Mouse (Mus musculus) liver, postnatal 0 days (tissue): ENCODE data around the gene Tmem207. TPM values are rescaled to one million over a fixed set of nuclear protein-coding genes. Genes with fewer than 3 reads are reported as not detected.

Experiments used
- ATAC-seq: fragments of 200-750 bp; cut with Nextera tagmentation; 2 replicates; pipeline ENCODE4 v1.8.0; 2017; ENCODE audit warnings: mild to moderate bottlenecking, moderate library complexity
- DNase-seq: peaks from one replicate; pipeline ENCODE4 v3.0.0-alpha.2; 2016
- H3K27ac ChIP-seq: fragments of 300-500 bp; sonication (generic); 2 replicates; pipeline ENCODE4 v1.5.1; 2014; ENCODE audit warnings: antibody characterized with exemption, moderate library complexity, mild to moderate bottlenecking, low read depth
- H3K27me3 ChIP-seq: fragments of 300-500 bp; sonication (generic); 2 replicates; pipeline ENCODE4 v1.6.1; 2014; ENCODE audit warnings: low read length, control low read depth, mixed read lengths; ENCODE audit not compliant: insufficient read depth
- H3K36me3 ChIP-seq: fragments of 300-500 bp; sonication (generic); replicated peaks from 2 replicates; pipeline ENCODE4 v1.6.1; 2014; ENCODE audit warnings: mild to moderate bottlenecking, control low read depth, low read length, moderate library complexity, mixed read lengths; ENCODE audit not compliant: insufficient read depth
- H3K4me1 ChIP-seq: fragments of 300-500 bp; sonication (generic); 2 replicates; pipeline ENCODE4 v1.6.1; 2014; ENCODE audit warnings: antibody characterized with exemption, mild to moderate bottlenecking, control low read depth; ENCODE audit not compliant: insufficient read depth
- H3K4me2 ChIP-seq: fragments of 300-500 bp; sonication (generic); 2 replicates; pipeline ENCODE4 v1.6.1; 2014; ENCODE audit warnings: low read depth, mild to moderate bottlenecking, low read length, moderate library complexity, mixed read lengths
- H3K4me3 ChIP-seq: fragments of 300-500 bp; sonication (generic); 2 replicates; pipeline ENCODE4 v1.5.1; 2014; ENCODE audit warnings: low read depth, low read length
- H3K9ac ChIP-seq: fragments of 300-500 bp; sonication (generic); replicated peaks from 2 replicates; pipeline ENCODE4 v1.6.1; 2014; ENCODE audit warnings: mild to moderate bottlenecking, moderate library complexity
- H3K9me3 ChIP-seq: fragments of 300-500 bp; sonication (generic); 2 replicates; pipeline ENCODE4 v1.6.1; 2016; ENCODE audit warnings: mild to moderate bottlenecking, control low read depth, low read length, mixed read lengths
- CTCF ChIP-seq: sonication (generic); IDR thresholded peaks from 2 replicates; pipeline ENCODE4 v1.5.1; 2016; ENCODE audit warnings: antibody characterized with exemption, low read depth
- EP300 ChIP-seq: IDR thresholded peaks from 2 replicates; pipeline ENCODE4 v1.6.1; 2016; ENCODE audit warnings: antibody characterized with exemption, low read depth, mild to moderate bottlenecking
- WGBS: fragments of 180-500 bp; shearing (Covaris S2); extraction: QIAGEN DNeasy Blood & Tissue Kit; methylation state at CpG from one replicate; pipeline ENCODE4 v1.1.7; 2014; ENCODE audit not compliant: insufficient replicate concordance; 5-methylcytosine and 5-hydroxymethylcytosine counted together
- polyA plus RNA-seq: library from polyadenylated mRNA; unstranded; fragments of >200 nt; fragmentation: Nextera tagmentation; extraction: Ambion mirVana; gene quantifications from 2 replicates; pipeline ENCODE4 v1.2.1, GENCODE M21; 2015

Gene Tmem207
- polyA plus RNA-seq = not detected in 2 replicates

GRCm38 (mm10) chr16:26526669-26527068 lies at the start of gene Tmem207:
Tmem207 (minus strand) TSS chr16:26526769.
- WGBS = 80% methylated on average over 4 of the region's 4 CpGs
- no peak within 1 kb of the TSS for H3K4me3 ChIP-seq
- H3K9ac ChIP-seq = no peak within 1 kb of the TSS
- no peaks in the 10 kb centered on the region for H3K27me3 ChIP-seq
- H3K27ac ChIP-seq = no peak within 1 kb of the TSS
- no peaks in the 10 kb centered on the region for H3K9me3 ChIP-seq
- no peak for TF ChIP-seq CTCF
- no peak for TF ChIP-seq EP300
- H3K4me2 ChIP-seq = no peak within 1 kb of the TSS
- ATAC-seq = no peak
- H3K36me3 ChIP-seq = no peaks in the 10 kb centered on the region
- H3K4me1 ChIP-seq = no peaks in the 10 kb centered on the region
- DNase-seq = no peak

GRCm38 (mm10) chr16:26574173-26574572 lies 47.6 kb upstream of the Tmem207 start:
- Histone ChIP-seq H3K4me2 (no peak overlapping the region), H3K9ac (no peak overlapping the region), H3K27ac (no peak overlapping the region), H3K4me1 (no peaks in the 10 kb centered on the region), H3K27me3 (no peaks in the 10 kb centered on the region), H3K9me3 (no peaks in the 10 kb centered on the region), H3K36me3 (no peaks in the 10 kb centered on the region), H3K4me3 (no peak overlapping the region)
- ATAC-seq = no peak
- TF ChIP-seq EP300 = no peak
- no peak for TF ChIP-seq CTCF
- no peak for DNase-seq
- 79% methylated on average over 5 of the region's 5 CpGs for WGBS

- no peaks in the 10 kb centered on the region for H3K27me3 ChIP-seq
- no peak overlapping the region for H3K4me2 ChIP-seq
- no peak for ATAC-seq
- H3K27ac ChIP-seq = no peak overlapping the region
- no peak for DNase-seq
- H3K9me3 ChIP-seq = no peaks in the 10 kb centered on the region
- H3K36me3 ChIP-seq = no peaks in the 10 kb centered on the region
- WGBS = 61% methylated on average over 2 of the region's 2 CpGs
- H3K4me3 ChIP-seq = no peak overlapping the region
- H3K9ac ChIP-seq = no peak overlapping the region
- no peak for TF ChIP-seq EP300
- TF ChIP-seq CTCF = no peak
- no peaks in the 10 kb centered on the region for H3K4me1 ChIP-seq
Measured at GRCm38 (mm10) chr16:26571836-26572235, 45.3 kb upstream of the Tmem207 start.

GRCm38 (mm10) chr16:26569387-26569978 lies 42.9 kb upstream of the Tmem207 start:
- H3K4me3 ChIP-seq = no peak overlapping the region
- no peaks in the 10 kb centered on the region for H3K27me3 ChIP-seq
- TF ChIP-seq EP300 = no peak
- no peak for TF ChIP-seq CTCF

GRCm38 (mm10) chr16:26562771-26563170 lies 36.2 kb upstream of the Tmem207 start:
- Histone ChIP-seq H3K9me3 (no peaks in the 10 kb centered on the region), H3K4me3 (no peak overlapping the region), H3K4me2 (no peak overlapping the region), H3K27me3 (no peaks in the 10 kb centered on the region), H3K27ac (no peak overlapping the region), H3K4me1 (no peaks in the 10 kb centered on the region), H3K36me3 (no peaks in the 10 kb centered on the region), H3K9ac (no peak overlapping the region)
- TF ChIP-seq CTCF (no peak), EP300 (no peak)
- WGBS = 56% methylated on average over 2 of the region's 2 CpGs
- ATAC-seq = 0 out of 2 replicates have a peak, but pooled peaks have one; percentile 19
- DNase-seq = no peak

More at GRCm38 (mm10) chr16:26569387-26569978, 42.9 kb upstream of the Tmem207 start:
- Histone ChIP-seq H3K27ac (no peak overlapping the region), H3K9me3 (no peaks in the 10 kb centered on the region), H3K4me2 (no peak overlapping the region), H3K9ac (no peak overlapping the region), H3K36me3 (no peaks in the 10 kb centered on the region), H3K4me1 (no peaks in the 10 kb centered on the region)
- DNase-seq (no peak), ATAC-seq (no peak)

GRCm38 (mm10) chr16:26561743-26562142 lies 35.2 kb upstream of the Tmem207 start:
- WGBS = 56% methylated on average over 2 of the region's 2 CpGs
- Histone ChIP-seq H3K4me3 (no peak overlapping the region), H3K9ac (no peak overlapping the region)

GRCm38 (mm10) chr16:26558797-26559196 lies 32.2 kb upstream of the Tmem207 start:
- no peak overlapping the region for H3K27ac ChIP-seq
- H3K9me3 ChIP-seq = no peaks in the 10 kb centered on the region
- H3K4me2 ChIP-seq = no peak overlapping the region
- no peak overlapping the region for H3K4me3 ChIP-seq
- no peaks in the 10 kb centered on the region for H3K27me3 ChIP-seq
- 53% methylated on average over 1 of the region's 1 CpGs for WGBS
- ATAC-seq = no peak
- H3K36me3 ChIP-seq = no peaks in the 10 kb centered on the region
- no peaks in the 10 kb centered on the region for H3K4me1 ChIP-seq
- H3K9ac ChIP-seq = no peak overlapping the region
- no peak for DNase-seq
- TF ChIP-seq EP300 = no peak
- no peak for TF ChIP-seq CTCF

More at GRCm38 (mm10) chr16:26561743-26562142, 35.2 kb upstream of the Tmem207 start:
- H3K4me1 ChIP-seq = no peaks in the 10 kb centered on the region
- no peak for DNase-seq
- H3K9me3 ChIP-seq = no peaks in the 10 kb centered on the region
- ATAC-seq = no peak
- H3K27ac ChIP-seq = no peak overlapping the region
- H3K4me2 ChIP-seq = no peak overlapping the region
- no peaks in the 10 kb centered on the region for H3K36me3 ChIP-seq
- TF ChIP-seq CTCF = no peak
- no peak for TF ChIP-seq EP300
- no peaks in the 10 kb centered on the region for H3K27me3 ChIP-seq
